Mouse (Mus musculus) embryonic fibroblast, embryonic 13.5 days (primary cell): Measurements from ENCODE around the gene Il17re.

Experiments
- CTCF ChIP-seq: IDR thresholded peaks from 2 replicates; pipeline ENCODE4 v1.5.1; 2011; ENCODE audit warnings: mild to moderate bottlenecking, control low read depth, low read length, moderate library complexity, borderline replicate concordance; ENCODE audit not compliant: insufficient read depth
- POLR2A ChIP-seq: IDR thresholded peaks from 2 replicates; pipeline ENCODE4 v1.6.1; 2011; ENCODE audit warnings: low read depth, mild to moderate bottlenecking, control low read depth, low read length, moderate library complexity

GRCm38 (mm10) chr6:113495071-113495675 is 36.9 kb downstream of the Il17re start:
- no peak for TF ChIP-seq CTCF
- TF ChIP-seq POLR2A = no peak
